Mouse (Mus musculus): Measurements from ENCODE around the gene Emc8. TPM values are rescaled to one million over a fixed set of nuclear protein-coding genes. Genes with fewer than 3 reads are reported as not detected.

Emc8 gene
- total and polyA plus RNA-seq, 3 experiments, result 73.1 to 145 (median 136) TPM

Other genes starting within 250 kb of the Emc8 start
- 1 to 10 TPM; 3.8 to 5.7 TPM for gene Gins2, start 79.3 kb downstream of the Emc8 start, total RNA-seq (2021)
- 7.8 and 8.7 TPM in 2 replicates for gene Gins2, start 79.3 kb downstream of the Emc8 start, polyA plus RNA-seq (2012; rRNA removed)
- gene 1190005I06Rik, start 20.9 kb downstream of the Emc8 start, total RNA-seq (2021), result 10 to 100 TPM in 1 of 2 experiments, 1 to 10 TPM in 1; 7.2 to 27.6 TPM
- 14.9 and 33.6 TPM in 2 replicates for gene 1190005I06Rik, start 20.9 kb downstream of the Emc8 start, polyA plus RNA-seq (2012; rRNA removed)
- gene Gm27021, start 494 bp downstream of the Emc8 start, total RNA-seq (2021), result not detected
- gene Gm27021, start 494 bp downstream of the Emc8 start, polyA plus RNA-seq (2012; rRNA removed), result 3.4 and 10.8 TPM in 2 replicates
- 1,000 to 10,000 TPM; 1,249 to 1,840 TPM for gene Cox4i1, start 351 bp downstream of the Emc8 start, total RNA-seq (2021)
- gene Cox4i1, start 351 bp downstream of the Emc8 start, polyA plus RNA-seq (2012; rRNA removed), result 508 and 556 TPM in 2 replicates
- gene Irf8, start 67.8 kb upstream of the Emc8 start, total RNA-seq (2021), result 10 to 100 TPM; 11.9 to 41.9 TPM
- gene Irf8, start 67.8 kb upstream of the Emc8 start, polyA plus RNA-seq (2012; rRNA removed), result 49.1 and 74.7 TPM in 2 replicates

All from adrenal gland, adult 2 months (tissue).